Mouse (Mus musculus) heart, postnatal 36 days (tissue): ENCODE data around the gene Serpina3n. TPM values are rescaled to one million over a fixed set of nuclear protein-coding genes. Genes with fewer than 3 reads are reported as not detected.
A peak's percentile ranks its signal among the peaks of the same experiment; 100 is the strongest.
"Not testable (repeated sequence)": the region's sequence is repeated elsewhere in the genome, so short reads cannot be mapped to it uniquely, and the experiment has no call there.

ENCODE experiments used
- DNase-seq, 2 experiments: peaks; one replicate each; pipeline ENCODE4 v3.0.0; 2021 to 2022
- intact Hi-C: fragments of 180-260 bp; cut with DNase I; formaldehyde crosslinking; loops from one replicate; pipeline ENCODE4 v1.15.1; 2025
- total RNA-seq, 2 experiments: library from RNA; stranded (reverse); gene quantifications; 2 replicates each; pipeline ENCODE4 v1.2.3; 2021

The Serpina3n gene
- total RNA-seq, 2 experiments from 2014 or later = 5.7 to 8.2 TPM

GRCm38 (mm10) chr12:104433214-104433613 lies 26.7 kb downstream of the Serpina3n start:
- DNase-seq = no peak
- intact Hi-C loops = no loop called here

- DNase-seq = no peak
- intact Hi-C loops = no loop called here
Observed at GRCm38 (mm10) chr12:104433951-104434735, 27.6 kb downstream of the Serpina3n start.

GRCm38 (mm10) chr12:104440087-104440760 lies 33.7 kb downstream of the Serpina3n start:
- intact Hi-C loops = loop anchor here (1.0 to 10.0 kb wide), 3 partner anchors 259 to 585 kb away; no protein-coding TSS in a partner anchor
- peak; percentile 83 to 89 for DNase-seq

GRCm38 (mm10) chr12:104443716-104444115 lies 37.2 kb downstream of the Serpina3n start:
- peak; percentile 17 to 23 for DNase-seq
- intact Hi-C loops = loop anchor here (10.0 kb wide), 1 partner anchor 581 kb away; no protein-coding TSS in a partner anchor

GRCm38 (mm10) chr12:104447056-104447455 lies 40.5 kb downstream of the Serpina3n start:
- DNase-seq = not testable (repeated sequence)
- intact Hi-C loops = loop anchor here (10.0 kb wide), 1 partner anchor 578 kb away; no protein-coding TSS in a partner anchor

GRCm38 (mm10) chr12:104448099-104448498 lies 41.6 kb downstream of the Serpina3n start:
- peak in 1 of 2 experiments; percentile 43 for DNase-seq
- intact Hi-C loops = loop anchor here (10.0 kb wide), 1 partner anchor 577 kb away; no protein-coding TSS in a partner anchor

GRCm38 (mm10) chr12:104450257-104450656 lies 43.7 kb downstream of the Serpina3n start:
- peak; percentile 9 to 16 for DNase-seq
- intact Hi-C loops = no loop called here

GRCm38 (mm10) chr12:104453002-104453401 lies 46.5 kb downstream of the Serpina3n start:
- DNase-seq = no peak
- intact Hi-C loops = no loop called here

GRCm38 (mm10) chr12:104459377-104459776 lies 52.8 kb downstream of the Serpina3n start:
- intact Hi-C loops = no loop called here
- no peak for DNase-seq

GRCm38 (mm10) chr12:104461372-104461771 lies 54.8 kb downstream of the Serpina3n start:
- DNase-seq = no peak
- intact Hi-C loops = no loop called here

Other genes starting within 250 kb of the Serpina3n start
- not detected for gene Serpina3f, start 192.2 kb upstream of the Serpina3n start, total RNA-seq
- gene Serpina3g, start 170.5 kb upstream of the Serpina3n start, total RNA-seq = 1 to 10 TPM; 1.4 to 2.0 TPM
- under 1 TPM in 1 of 2 experiments, not detected in 1; 0.49 TPM for gene Serpina3i, start 143.6 kb upstream of the Serpina3n start, total RNA-seq
- gene Serpina3j, start 92.2 kb upstream of the Serpina3n start, total RNA-seq = not detected
- not detected for gene Serpina3k, start 68.2 kb upstream of the Serpina3n start, total RNA-seq
- not detected for gene Serpina3m, start 68.2 kb upstream of the Serpina3n start, total RNA-seq
- not detected for gene Gsc, start 66.6 kb downstream of the Serpina3n start, total RNA-seq